Mouse (Mus musculus): Measurements from ENCODE around the gene Ilk. TPM values are rescaled to one million over a fixed set of nuclear protein-coding genes. Genes with fewer than 3 reads are reported as not detected.

Ilk gene
- polyA plus RNA-seq (2015; fragmentation: Illumina TruSeq; extraction: RNeasy Lipid Tissue Mini Kit (QIAGEN cat#74804); ENCODE audit: insufficient read depth, low replicate concordance), result 159 TPM

DNA sequence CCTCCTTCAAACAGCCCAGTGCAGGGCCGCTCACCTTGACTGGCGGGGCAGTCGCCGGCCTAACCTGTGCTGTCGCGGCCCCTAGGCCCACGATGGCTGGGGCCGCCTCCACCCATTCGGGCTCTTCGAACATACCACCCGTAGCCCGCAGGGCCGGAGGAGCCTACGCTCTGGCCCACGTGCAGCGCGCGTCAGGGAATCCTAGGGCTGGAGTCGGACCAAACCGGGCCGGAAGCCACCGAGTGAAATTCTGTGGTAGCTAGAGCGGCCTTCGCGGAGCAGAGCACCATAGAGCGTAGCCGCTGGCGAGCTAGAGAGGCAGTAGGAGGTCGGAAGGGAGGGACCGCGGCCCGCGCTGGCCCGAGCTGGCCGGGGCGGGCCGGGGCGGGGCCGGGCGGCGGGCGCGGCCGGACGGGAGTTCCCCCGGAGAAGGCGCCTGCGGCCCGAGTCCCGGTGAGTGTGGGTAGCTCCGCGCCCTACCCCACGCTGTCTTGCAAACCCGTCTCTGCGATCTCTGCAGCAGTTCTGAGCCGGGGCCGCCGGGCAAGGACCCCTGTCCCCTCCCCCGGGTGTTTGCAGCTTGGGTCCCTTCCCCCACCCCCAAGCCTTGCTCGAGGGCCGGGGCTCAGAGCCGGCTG is at the start of gene Ilk:
Gene Ilk (plus strand): TSS at position 329 of the 638 bp plus-strand sequence.

DNA sequence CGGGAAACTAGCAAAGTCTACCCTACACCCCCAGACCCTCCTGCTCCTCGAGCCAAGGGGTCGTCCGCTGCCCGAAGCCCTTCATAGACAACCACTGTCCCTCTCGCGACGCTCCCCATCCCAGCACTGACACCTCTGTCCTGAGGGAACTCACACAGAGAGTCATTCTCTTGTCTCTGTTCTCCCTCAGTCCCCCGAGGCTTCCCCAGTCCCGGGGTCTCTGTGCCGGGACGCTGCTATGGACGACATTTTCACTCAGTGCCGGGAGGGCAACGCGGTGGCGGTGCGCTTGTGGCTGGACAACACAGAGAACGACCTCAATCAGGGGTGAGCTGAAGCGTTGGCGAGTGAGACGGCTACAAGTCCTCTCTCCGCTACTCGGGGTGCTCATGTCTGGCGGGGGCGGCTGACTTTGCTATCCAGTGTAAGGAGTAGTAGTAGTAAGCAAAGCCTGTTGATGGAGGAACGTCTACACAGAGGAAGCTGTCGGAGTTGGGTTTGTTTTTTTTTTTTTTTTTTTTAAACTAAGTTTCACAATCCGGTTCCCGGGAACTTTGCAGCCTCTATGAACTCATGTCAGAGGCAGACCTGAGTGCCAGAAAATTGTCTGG is 624 bp downstream of the Ilk start, which contains the start of gene Rrp8:
Gene Rrp8 (minus strand): TSS at position 475 of the 611 bp plus-strand sequence.

DNA sequence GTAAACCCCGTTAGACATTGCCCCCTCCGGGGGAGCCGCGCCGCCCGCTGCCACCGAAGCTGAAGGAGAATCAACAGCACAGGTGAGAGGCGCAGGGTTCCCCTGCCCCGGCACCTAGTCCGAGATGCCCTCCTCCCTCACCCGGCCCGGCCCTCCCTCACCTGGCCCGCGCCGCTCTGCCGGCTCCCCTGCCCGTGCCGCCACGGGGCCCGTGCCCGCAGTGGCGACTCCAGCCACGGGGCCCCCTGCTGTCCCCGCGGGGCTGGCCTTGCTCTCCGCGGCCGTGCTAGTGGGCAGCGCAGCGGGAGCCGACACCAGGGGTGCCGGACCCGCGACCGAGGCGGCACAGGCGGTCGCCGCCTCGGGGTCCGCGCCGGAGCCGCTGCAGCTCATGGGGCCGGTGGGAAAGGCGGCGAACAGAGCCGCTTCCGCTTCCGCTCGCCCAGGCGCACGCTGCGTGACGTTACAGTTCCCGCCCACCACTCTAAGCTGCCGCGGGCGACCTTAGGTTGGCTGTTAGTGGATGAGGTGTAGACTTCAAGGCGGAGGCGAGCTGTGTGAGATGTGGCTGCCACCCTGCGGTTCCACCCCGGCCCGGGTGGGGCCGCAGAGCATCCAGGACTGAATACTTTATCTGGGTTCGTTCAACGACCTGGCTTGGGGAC is 7.7 kb downstream of the Ilk start, which contains the start of gene Taf10:
Gene Taf10 (minus strand): TSS at position 436 of the 665 bp plus-strand sequence.

DNA sequence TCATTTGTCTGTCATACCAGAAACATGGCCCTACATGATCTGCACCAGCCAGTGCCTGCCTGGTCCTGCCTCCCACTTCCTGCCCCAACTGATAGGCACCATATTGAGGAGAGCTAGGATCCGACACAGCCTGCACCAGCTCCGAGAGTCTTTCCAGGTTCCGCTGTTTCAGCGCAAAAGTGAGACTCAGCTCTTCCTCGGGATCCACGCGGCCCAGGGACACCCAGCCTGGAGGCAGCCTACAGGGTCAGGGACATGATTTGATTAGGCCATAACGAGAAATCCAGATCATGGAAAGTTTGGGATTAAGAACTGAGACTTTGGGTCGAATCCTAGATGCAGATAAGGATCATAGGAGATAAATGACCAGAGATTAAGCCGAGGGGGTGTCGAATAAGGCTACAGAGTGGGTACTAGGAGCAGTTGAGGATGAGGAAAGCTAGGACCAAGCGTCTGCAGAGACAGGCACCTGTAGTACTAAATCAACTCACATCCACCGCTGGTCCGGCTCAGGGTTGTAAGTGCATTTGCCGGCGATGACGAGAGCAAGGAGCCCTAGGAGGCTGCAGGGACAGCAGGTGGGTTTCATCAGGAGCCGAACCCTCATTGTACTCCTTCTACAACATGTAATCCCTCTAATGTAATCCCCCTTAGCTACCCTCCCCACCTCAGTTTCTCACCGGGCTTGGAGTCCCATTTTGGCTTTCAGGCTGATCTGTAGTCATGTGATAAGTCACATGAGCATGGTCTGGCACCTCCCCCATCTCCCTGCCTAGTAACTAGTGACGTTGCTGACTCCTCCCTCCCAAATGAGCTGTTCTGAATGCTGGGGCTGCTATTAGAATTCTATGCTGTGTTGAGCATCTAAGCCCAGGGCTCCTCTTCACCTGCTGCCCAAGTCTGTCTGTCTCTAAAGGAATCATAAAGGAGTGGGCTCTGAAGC is 15.4 kb downstream of the Ilk start, which contains the start of gene Tpp1:
Gene Tpp1 (minus strand): TSS at position 745 of the 943 bp plus-strand sequence.

DNA sequence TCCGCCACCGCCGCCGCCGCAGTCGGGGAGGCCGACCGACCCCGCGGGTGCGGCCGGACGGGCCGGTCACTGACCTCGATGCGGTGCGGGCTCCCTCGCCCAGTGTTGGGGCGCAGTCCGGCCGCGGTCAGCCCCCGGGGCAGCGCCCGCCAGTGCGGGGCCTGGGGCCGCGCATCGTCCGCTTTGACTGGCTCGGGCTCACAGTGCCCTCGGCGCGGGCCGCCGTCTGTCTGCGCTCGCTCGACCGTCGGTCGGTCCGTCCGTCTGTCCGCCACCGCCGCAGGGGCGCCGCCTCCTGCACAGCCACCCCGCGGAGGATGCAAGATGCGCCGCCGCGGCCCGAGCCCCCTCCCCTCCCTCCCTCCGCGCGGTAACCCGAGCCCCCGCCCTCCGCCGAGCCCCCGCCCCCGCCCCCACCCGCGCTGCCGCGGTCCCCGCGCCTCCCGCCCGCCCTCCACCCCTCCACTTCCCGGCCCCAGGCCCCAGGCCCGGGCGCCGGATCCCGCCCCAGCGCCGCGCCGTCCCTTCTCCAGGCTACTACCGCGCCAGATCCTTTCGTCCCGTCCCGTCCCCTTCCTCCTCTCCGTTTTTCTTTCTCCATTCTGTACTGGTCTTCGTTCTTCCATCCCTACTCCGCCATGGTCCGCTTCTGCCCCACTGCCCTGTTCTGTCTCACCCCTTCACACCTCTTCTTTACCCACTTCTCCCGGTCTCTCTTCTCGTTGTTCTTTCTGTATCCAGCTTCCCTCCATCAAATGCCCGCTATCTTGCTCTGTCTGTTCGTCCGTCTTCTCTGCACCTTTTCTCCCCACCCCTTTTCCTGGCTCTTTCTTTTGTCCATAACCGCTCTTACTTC is 51.1 kb downstream of the Ilk start, which contains the start of gene Dchs1:
Gene Dchs1 (minus strand): TSS at position 370 of the 856 bp plus-strand sequence.

Other genes starting within 250 kb of the Ilk start
- gene Smpd1, start 182.2 kb upstream of the Ilk start, polyA plus RNA-seq (2015; fragmentation: Illumina TruSeq; extraction: RNeasy Lipid Tissue Mini Kit (QIAGEN cat#74804); ENCODE audit: insufficient read depth, low replicate concordance), result 12.2 TPM
- 1.8 TPM for gene Apbb1, start 154.9 kb upstream of the Ilk start, polyA plus RNA-seq (2015; fragmentation: Illumina TruSeq; extraction: RNeasy Lipid Tissue Mini Kit (QIAGEN cat#74804); ENCODE audit: insufficient read depth, low replicate concordance)
- gene Hpx, start 136.5 kb upstream of the Ilk start, polyA plus RNA-seq (2015; fragmentation: Illumina TruSeq; extraction: RNeasy Lipid Tissue Mini Kit (QIAGEN cat#74804); ENCODE audit: insufficient read depth, low replicate concordance), result 0.26 TPM
- 38.1 TPM for gene Trim3, start 103.0 kb upstream of the Ilk start, polyA plus RNA-seq (2015; fragmentation: Illumina TruSeq; extraction: RNeasy Lipid Tissue Mini Kit (QIAGEN cat#74804); ENCODE audit: insufficient read depth, low replicate concordance)
- 33.4 TPM for gene Timm10b, start 96.5 kb upstream of the Ilk start, polyA plus RNA-seq (2015; fragmentation: Illumina TruSeq; extraction: RNeasy Lipid Tissue Mini Kit (QIAGEN cat#74804); ENCODE audit: insufficient read depth, low replicate concordance)
- 23.6 TPM for gene Arfip2, start 96.2 kb upstream of the Ilk start, polyA plus RNA-seq (2015; fragmentation: Illumina TruSeq; extraction: RNeasy Lipid Tissue Mini Kit (QIAGEN cat#74804); ENCODE audit: insufficient read depth, low replicate concordance)
- gene Gm45799, start 96.0 kb upstream of the Ilk start, polyA plus RNA-seq (2015; fragmentation: Illumina TruSeq; extraction: RNeasy Lipid Tissue Mini Kit (QIAGEN cat#74804); ENCODE audit: insufficient read depth, low replicate concordance), result 6.7 TPM
- 7.2 TPM for gene Dnhd1, start 85.8 kb upstream of the Ilk start, polyA plus RNA-seq (2015; fragmentation: Illumina TruSeq; extraction: RNeasy Lipid Tissue Mini Kit (QIAGEN cat#74804); ENCODE audit: insufficient read depth, low replicate concordance)
- gene Rrp8, start 793 bp downstream of the Ilk start, polyA plus RNA-seq (2015; fragmentation: Illumina TruSeq; extraction: RNeasy Lipid Tissue Mini Kit (QIAGEN cat#74804); ENCODE audit: insufficient read depth, low replicate concordance), result 51.1 TPM
- gene Taf10, start 7.8 kb downstream of the Ilk start, polyA plus RNA-seq (2015; fragmentation: Illumina TruSeq; extraction: RNeasy Lipid Tissue Mini Kit (QIAGEN cat#74804); ENCODE audit: insufficient read depth, low replicate concordance), result 127 TPM
- gene Tpp1, start 15.6 kb downstream of the Ilk start, polyA plus RNA-seq (2015; fragmentation: Illumina TruSeq; extraction: RNeasy Lipid Tissue Mini Kit (QIAGEN cat#74804); ENCODE audit: insufficient read depth, low replicate concordance), result 96.7 TPM
- gene Dchs1, start 51.1 kb downstream of the Ilk start, polyA plus RNA-seq (2015; fragmentation: Illumina TruSeq; extraction: RNeasy Lipid Tissue Mini Kit (QIAGEN cat#74804); ENCODE audit: insufficient read depth, low replicate concordance), result 2.1 TPM
- 71.3 TPM for gene Mrpl17, start 74.5 kb downstream of the Ilk start, polyA plus RNA-seq (2015; fragmentation: Illumina TruSeq; extraction: RNeasy Lipid Tissue Mini Kit (QIAGEN cat#74804); ENCODE audit: insufficient read depth, low replicate concordance)
- 101 TPM for gene Gm4070, start 217.4 kb downstream of the Ilk start, polyA plus RNA-seq (2015; fragmentation: Illumina TruSeq; extraction: RNeasy Lipid Tissue Mini Kit (QIAGEN cat#74804); ENCODE audit: insufficient read depth, low replicate concordance)

Measured in spleen, adult 10 weeks (tissue).